Mouse (Mus musculus) G1E (cell line): ENCODE data around the gene Foxk1. TPM values are rescaled to one million over a fixed set of nuclear protein-coding genes. Genes with fewer than 3 reads are reported as not detected.
A peak's percentile ranks its signal among the peaks of the same experiment; 100 is the strongest.

Experiments used
- ATAC-seq: 2 replicates; pipeline ENCODE4 v1.8.0; 2016; ENCODE audit warnings: mild to moderate bottlenecking; ENCODE audit not compliant: insufficient number of reproducible peaks, poor library complexity, low FRiP score, severe bottlenecking; ENCODE audit errors: extremely low read depth
- DNase-seq: peaks from one replicate; pipeline ENCODE4 v3.0.0; 2012; ENCODE audit warnings: low spot score
- H3K27me3 ChIP-seq: 2 replicates; pipeline ENCODE4 v1.6.1; 2012; ENCODE audit warnings: mild to moderate bottlenecking, low read length, inconsistent platforms; ENCODE audit not compliant: insufficient read depth
- H3K36me3 ChIP-seq: replicated peaks from 2 replicates; pipeline ENCODE3; 2012; ENCODE audit warnings: mild to moderate bottlenecking, inconsistent platforms
- H3K4me1 ChIP-seq: 2 replicates; pipeline ENCODE4 v1.6.1; 2012; ENCODE audit warnings: low read depth, low read length, inconsistent platforms, mixed read lengths; ENCODE audit not compliant: insufficient read depth
- H3K4me3 ChIP-seq: 2 replicates; pipeline ENCODE4 v1.5.1; 2012; ENCODE audit warnings: low read depth, mild to moderate bottlenecking, inconsistent platforms, low read length, moderate library complexity, mixed read lengths
- H3K9me3 ChIP-seq: replicated peaks from 2 replicates; pipeline ENCODE4 v1.6.1; 2012; ENCODE audit warnings: inconsistent platforms
- CTCF ChIP-seq: IDR thresholded peaks from 2 replicates; pipeline ENCODE4 v1.5.1; 2012; ENCODE audit warnings: low read depth, low read length, inconsistent platforms, mixed read lengths
- GATA1 ChIP-seq: IDR thresholded peaks from 2 replicates; pipeline ENCODE4 v1.6.1; 2012; ENCODE audit warnings: borderline replicate concordance, low read length, inconsistent platforms, mixed read lengths
- GATA2 ChIP-seq: IDR thresholded peaks from 2 replicates; pipeline ENCODE4 v1.6.1; 2012; ENCODE audit warnings: low read depth, low read length, inconsistent platforms, borderline replicate concordance
- POLR2AphosphoS5 ChIP-seq: IDR thresholded peaks from 2 replicates; pipeline ENCODE4 v1.6.1; 2012; ENCODE audit warnings: low read depth, low read length, inconsistent platforms; ENCODE audit not compliant: insufficient replicate concordance
- TAL1 ChIP-seq: conservative IDR thresholded peaks from 2 replicates; pipeline ENCODE4 v1.6.1; 2012; ENCODE audit warnings: low read depth, low read length, inconsistent platforms, mixed read lengths
- polyA plus RNA-seq: library from polyadenylated mRNA; stranded (reverse); fragments of >175 nt; gene quantifications from 2 replicates; pipeline ENCODE4 v1.2.3, GENCODE M21; 2012
- total RNA-seq, 2 experiments: library from RNA; stranded (forward) in 1 of 2; stranded (reverse) in 1 of 2; fragments of 200-1000 nt in 1 of 2; fragments of >200 nt in 1 of 2; fragmentation: Nextera tagmentation in 1 of 2; gene quantifications; 2 replicates each; pipeline ENCODE4 v1.2.3; 2014 to 2017

Foxk1 gene
- total and polyA plus RNA-seq, 3 experiments: 5.5 to 42.7 (median 29.5) TPM

DNA sequence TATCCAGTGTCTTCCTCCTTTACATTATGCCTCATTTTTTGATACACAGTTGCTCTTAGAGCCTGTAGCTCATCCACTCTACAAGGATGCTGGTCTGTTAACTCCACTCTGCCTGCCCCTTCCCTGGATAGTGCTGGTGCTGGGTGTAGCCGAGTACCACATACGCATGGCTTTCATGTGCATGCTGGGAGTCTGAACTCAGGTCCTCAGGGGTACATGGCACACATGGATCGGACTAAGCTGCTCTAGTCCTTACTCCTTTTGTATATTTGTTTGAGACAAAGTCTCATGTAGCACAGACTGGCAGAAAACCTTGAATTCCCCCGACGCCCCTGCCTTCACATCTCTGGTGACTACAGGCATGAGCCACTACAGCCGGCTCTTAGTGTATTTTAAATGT, 15.0 kb upstream of the Foxk1 start:
- Histone ChIP-seq H3K4me3 (no peak overlapping the region), H3K4me1 (peaks cover 3% of the 10 kb centered on the region), H3K36me3 (no peaks in the 10 kb centered on the region), H3K27me3 (peaks cover 19% of the 10 kb centered on the region; the same call in 1 of the 2 replicates), H3K9me3 (no peaks in the 10 kb centered on the region)
- ATAC-seq (no peak), DNase-seq (no peak)
- no peak for TF ChIP-seq GATA1
- no peak for TF ChIP-seq TAL1
- TF ChIP-seq POLR2AphosphoS5: no peak
- no peak for TF ChIP-seq GATA2
- no peak for TF ChIP-seq CTCF

DNA sequence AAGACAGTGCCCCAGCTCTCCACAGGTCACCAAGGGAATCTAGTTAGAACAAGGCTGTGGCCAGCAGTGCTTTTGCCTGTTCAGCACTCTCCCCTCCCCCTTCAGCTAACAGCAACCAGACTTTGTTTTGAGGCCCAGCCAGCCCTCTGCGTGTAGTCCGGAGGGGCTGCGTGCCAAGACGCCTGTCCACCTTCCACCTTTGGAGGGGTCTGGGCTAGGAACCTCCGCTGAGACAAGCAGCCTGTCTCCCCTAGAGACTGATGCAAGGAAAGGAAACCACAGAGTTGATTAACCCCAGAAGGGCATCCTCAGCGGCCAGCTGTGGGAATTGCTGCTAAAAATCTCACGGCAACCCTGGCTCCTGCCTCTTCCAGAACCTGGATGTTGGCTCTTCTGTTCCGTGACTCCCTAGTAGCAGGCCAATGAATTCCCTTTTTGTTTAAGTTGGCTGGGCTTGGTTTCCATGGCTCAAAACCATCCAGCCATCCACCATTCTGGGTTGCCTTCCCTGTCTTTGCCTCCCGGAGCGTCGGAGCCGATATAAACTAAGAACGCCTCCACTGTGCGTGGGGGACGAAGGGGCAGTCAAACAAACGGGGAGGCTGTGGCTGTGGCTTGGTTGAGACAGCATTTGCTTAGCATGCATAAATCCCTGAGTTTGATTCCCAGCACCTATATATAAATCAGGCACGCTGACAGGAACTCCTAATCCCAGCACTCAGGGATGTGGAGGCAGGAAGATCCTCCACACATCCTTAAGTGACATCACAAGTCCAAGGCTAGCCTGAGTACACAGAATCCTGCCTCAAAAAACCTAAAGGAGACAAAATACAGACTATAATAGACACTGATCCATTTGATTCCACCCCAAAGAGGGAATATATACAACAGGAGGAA, 14.3 kb upstream of the Foxk1 start:
- H3K27me3 ChIP-seq: peaks cover 16% of the 10 kb centered on the region; the same call in 1 of the 2 replicates
- peaks cover 3% of the 10 kb centered on the region for H3K4me1 ChIP-seq
- H3K9me3 ChIP-seq: no peaks in the 10 kb centered on the region
- H3K36me3 ChIP-seq: no peaks in the 10 kb centered on the region
- no peak for ATAC-seq
- H3K4me3 ChIP-seq: no peak overlapping the region
- no peak for TF ChIP-seq GATA1
- TF ChIP-seq TAL1: no peak
- no peak for TF ChIP-seq GATA2
- TF ChIP-seq CTCF: no peak
- no peak for TF ChIP-seq POLR2AphosphoS5
- DNase-seq: no peak

DNA sequence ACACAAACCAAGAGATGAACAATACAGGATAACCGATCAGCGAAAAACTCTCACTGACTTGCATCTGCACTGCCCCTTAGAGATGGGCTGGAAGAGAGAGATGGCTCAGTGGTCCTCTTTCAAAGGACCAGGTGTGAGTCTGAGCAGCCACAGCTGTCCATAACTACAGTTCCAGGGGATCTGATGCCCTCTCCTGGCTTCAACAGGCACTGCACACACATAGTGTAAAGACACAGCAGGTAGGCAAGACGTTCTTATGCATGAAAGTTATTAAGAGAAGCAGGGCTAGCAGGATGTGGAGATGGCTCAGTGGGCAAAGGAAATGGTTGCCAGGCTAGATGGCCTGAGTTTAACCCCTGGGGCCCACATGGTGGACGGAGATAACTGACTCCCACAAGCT, 13.6 kb upstream of the Foxk1 start:
- no peak for DNase-seq
- TF ChIP-seq GATA2 (no peak), CTCF (peak; percentile 51), GATA1 (no peak), POLR2AphosphoS5 (no peak), TAL1 (no peak)
- no peaks in the 10 kb centered on the region for H3K9me3 ChIP-seq
- H3K27me3 ChIP-seq: peaks cover 16% of the 10 kb centered on the region; the same call in 1 of the 2 replicates
- H3K36me3 ChIP-seq: no peaks in the 10 kb centered on the region
- no peak overlapping the region for H3K4me3 ChIP-seq
- peak; percentile 47; the same call in 1 of the 2 replicates for ATAC-seq
- H3K4me1 ChIP-seq: peaks cover 3% of the 10 kb centered on the region

DNA sequence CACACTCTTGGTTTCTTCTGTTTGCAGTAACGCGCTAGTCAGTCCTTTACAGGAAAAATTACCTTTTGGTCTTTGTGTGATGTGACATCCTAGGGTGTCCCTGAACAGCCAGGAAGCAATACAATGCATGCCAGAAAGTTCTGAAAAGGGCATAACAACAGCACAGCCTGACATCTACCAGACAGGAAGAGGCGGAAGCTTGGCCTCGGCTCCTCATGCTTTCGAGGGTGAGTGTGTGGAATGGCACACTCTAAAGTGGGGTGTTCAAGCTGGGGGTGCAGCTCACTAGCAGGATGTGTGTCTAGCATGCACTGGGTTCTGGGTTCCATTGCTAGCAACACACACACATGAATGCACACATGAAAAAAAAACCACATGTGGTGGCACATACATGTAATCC, 9.6 kb upstream of the Foxk1 start:
- TF ChIP-seq GATA1 (no peak), TAL1 (no peak), CTCF (no peak), GATA2 (no peak)

DNA sequence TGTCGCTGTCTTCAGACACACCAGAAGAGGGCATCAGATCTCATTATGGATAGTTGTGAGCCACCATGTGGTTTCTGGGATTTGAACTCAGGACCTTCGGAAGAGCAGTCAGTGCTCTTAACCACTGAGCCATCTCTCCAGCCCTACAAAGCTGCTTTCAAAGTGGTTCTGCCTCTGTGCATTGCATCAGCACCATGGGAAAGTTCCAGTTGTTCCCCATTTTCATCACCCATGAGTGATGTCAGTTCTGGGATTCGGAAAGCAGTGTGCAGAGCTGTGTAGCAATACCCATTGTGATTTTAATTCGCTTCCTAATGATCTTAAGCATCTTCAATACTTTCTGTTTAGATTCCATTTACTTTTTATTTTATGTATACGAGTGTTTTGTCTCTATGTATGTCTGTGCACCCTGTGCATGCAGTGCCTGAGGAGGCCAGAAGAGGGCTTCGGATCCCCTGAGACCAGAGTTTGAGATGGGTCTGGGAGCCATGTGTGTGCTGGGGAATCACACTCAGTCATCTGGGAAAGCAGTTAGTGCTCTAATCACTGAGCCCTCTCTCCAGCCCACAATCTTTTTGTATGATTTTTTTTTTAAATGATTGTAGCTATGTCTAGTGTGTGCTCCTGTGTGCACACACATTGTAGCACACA, 6.6 kb upstream of the Foxk1 start:
- no peak for ATAC-seq

More for the DNA sequence above, 9.6 kb upstream of the Foxk1 start:
- ATAC-seq: no peak
- no peak for DNase-seq
- Histone ChIP-seq H3K4me1 (no peaks in the 10 kb centered on the region; the same call in 1 of the 2 replicates), H3K36me3 (no peaks in the 10 kb centered on the region), H3K4me3 (no peak overlapping the region), H3K9me3 (no peaks in the 10 kb centered on the region), H3K27me3 (peaks cover 12% of the 10 kb centered on the region; the same call in 1 of the 2 replicates)

DNA sequence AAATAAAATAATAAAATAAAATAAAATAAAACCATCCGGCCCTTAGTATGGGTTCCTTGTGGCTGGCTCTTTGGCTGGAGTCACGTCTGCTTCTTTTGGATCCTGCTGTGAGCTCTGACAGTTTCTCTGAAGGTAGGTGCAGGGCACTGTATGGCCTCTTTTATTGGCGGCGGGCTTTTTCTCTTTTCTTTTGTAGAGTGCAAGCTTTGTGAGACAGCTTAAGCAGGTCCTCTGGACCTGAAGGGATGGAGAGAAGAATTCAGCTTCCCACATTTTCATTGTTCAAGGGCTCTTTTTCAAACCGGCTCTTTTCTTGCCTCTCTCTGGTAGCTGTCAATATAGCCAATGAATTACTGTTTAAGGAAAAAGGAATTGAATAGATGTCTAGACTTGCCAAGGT, 5.4 kb upstream of the Foxk1 start:
- TF ChIP-seq GATA2 (no peak), POLR2AphosphoS5 (no peak)
- Histone ChIP-seq H3K27me3 (no peaks in the 10 kb centered on the region), H3K4me1 (peaks cover 11% of the 10 kb centered on the region), H3K36me3 (no peaks in the 10 kb centered on the region), H3K4me3 (no peak overlapping the region), H3K9me3 (no peaks in the 10 kb centered on the region)
- no peak for DNase-seq
- no peak for ATAC-seq

More for the DNA sequence above, 6.6 kb upstream of the Foxk1 start:
- no peaks in the 10 kb centered on the region for H3K9me3 ChIP-seq
- DNase-seq: no peak
- H3K27me3 ChIP-seq: no peaks in the 10 kb centered on the region
- H3K4me1 ChIP-seq: no peaks in the 10 kb centered on the region
- TF ChIP-seq POLR2AphosphoS5 (no peak), CTCF (no peak), GATA1 (no peak), GATA2 (no peak), TAL1 (no peak)
- H3K4me3 ChIP-seq: no peak overlapping the region
- no peaks in the 10 kb centered on the region for H3K36me3 ChIP-seq
